In genomic region chr11:40600773-40601571, GRCm38 (mm10) we compare ENCODE assay signal across 10 mouse cellular contexts.
A peak's percentile ranks its signal among the peaks of the same experiment; 100 is the strongest.
DNase-seq lines count a peak whose midpoint lies in the region; ATAC-seq and TF ChIP-seq lines count a peak whose summit lies in the region.
"Had no signal": no experiment of that assay in that cellular context is flagged by ENCODE, and none has a peak within 500 bp of the region (broad histone marks: within the 10 kb centered on the region; RNA-seq: fewer than 3 reads in every experiment).

No protein-coding gene starts in this region.

- TF ChIP-seq CTCF in thymus, adult 2 months (IDR thresholded peaks at IDR 0.05; ENCODE audit: borderline replicate concordance, control insufficient read depth, extremely low read depth, insufficient read depth, low read length, poor library complexity) = no peak

- peak overlapping the region; percentile 1; the same call in 1 of the 2 replicates for H3K27ac ChIP-seq in midbrain, embryonic 14.5 days (replicated peaks; ENCODE audit: low read depth, low read length)
- no peak overlapping the region for H3K27ac ChIP-seq in thymus, adult 2 months (ENCODE audit: control insufficient read depth, insufficient read depth, low read length)
- H3K27ac ChIP-seq: limb, embryonic 12.5 days had no signal

- intact Hi-C loops in heart, postnatal 36 days (cut with DNase I) = loop anchor here (2.0 to 5.0 kb wide), 2 partner anchors 161 to 1012 kb away; no protein-coding TSS in a partner anchor

- H3K9me3 ChIP-seq in midbrain, embryonic 14.5 days (ENCODE audit: control insufficient read depth, low read length) = no peaks in the 10 kb centered on the region
- H3K9me3 ChIP-seq: limb, embryonic 12.5 days had no signal

- H3K27me3 ChIP-seq in midbrain, embryonic 14.5 days (ENCODE audit: control insufficient read depth, insufficient read depth, low read length) = no peaks in the 10 kb centered on the region
- H3K27me3 ChIP-seq in thymus, adult 2 months (ENCODE audit: control insufficient read depth, insufficient read depth, low read length) = no peaks in the 10 kb centered on the region
- H3K27me3 ChIP-seq: limb, embryonic 12.5 days had no signal

- ATAC-seq in midbrain, embryonic 14.5 days (ENCODE audit: low FRiP score, low TSS enrichment) = 0 out of 2 replicates have a peak, but pooled peaks have one; percentile 17

- no peaks in the 10 kb centered on the region for H3K36me3 ChIP-seq in midbrain, embryonic 14.5 days (ENCODE audit: control insufficient read depth, insufficient read depth, low read length)
- H3K36me3 ChIP-seq in thymus, adult 2 months (ENCODE audit: control insufficient read depth, insufficient read depth, low read length) = no peaks in the 10 kb centered on the region
- H3K36me3 ChIP-seq: G1E; limb, embryonic 12.5 days had no signal

- DNase-seq in cerebellum, adult 11-12 months = peak; percentile 1
- DNase-seq in cerebellum, adult 11 months = no peak
- DNase-seq in cerebellum, adult 9-11 months = peak; percentile 7
- DNase-seq in forelimb bud, embryonic 11.5 days (ENCODE audit: low read depth, low spot score) = peak; percentile 49
- peak; percentile 33 for DNase-seq in midbrain, embryonic 14.5 days
- no peak for DNase-seq in thymus, adult 2 months
- DNase-seq in kidney, postnatal 4 days = no peak
- DNase-seq in heart, postnatal 36 days = no peak

- TF ChIP-seq POLR2A in thymus, adult 2 months (IDR thresholded peaks at IDR 0.05; ENCODE audit: control insufficient read depth, extremely low read depth, insufficient read depth, low read length, poor library complexity) = no peak

- 21% methylated on average over 11 of the region's 11 CpGs for WGBS in midbrain, embryonic 14.5 days
- 30% methylated on average over 11 of the region's 11 CpGs for WGBS in thymus, adult 2 months

- no peak overlapping the region for H3K4me3 ChIP-seq in midbrain, embryonic 14.5 days (replicated peaks; ENCODE audit: low read depth, low read length)
- H3K4me3 ChIP-seq in thymus, adult 2 months (ENCODE audit: control insufficient read depth, insufficient read depth, low read length) = no peak overlapping the region
- H3K4me3 ChIP-seq: limb, embryonic 12.5 days had no signal

- H3K4me2 ChIP-seq in midbrain, embryonic 14.5 days (ENCODE audit: low read length) = peak overlapping the region; percentile 27
- H3K4me2 ChIP-seq: limb, embryonic 12.5 days had no signal

- peaks cover 17% of the 10 kb centered on the region for H3K4me1 ChIP-seq in midbrain, embryonic 14.5 days (ENCODE audit: control insufficient read depth, insufficient read depth, low read length)
- no peaks in the 10 kb centered on the region for H3K4me1 ChIP-seq in thymus, adult 2 months (replicated peaks; ENCODE audit: control insufficient read depth, insufficient read depth, low read length)

- no peak overlapping the region for H3K9ac ChIP-seq in midbrain, embryonic 14.5 days (replicated peaks; ENCODE audit: low read length)
- H3K9ac ChIP-seq: limb, embryonic 12.5 days had no signal

Comparison
In these comparisons a context has a peak if more than half of its experiments do, and no peak if none do; other contexts are left out.
1. DNase-seq: peak in cerebellum, adult 11-12 months (single experiment), cerebellum, adult 9-11 months (single experiment), forelimb bud, embryonic 11.5 days (single experiment) and midbrain, embryonic 14.5 days (single experiment); none in cerebellum, adult 11 months (single experiment), thymus, adult 2 months (single experiment), kidney, postnatal 4 days (0 of 2) and heart, postnatal 36 days (0 of 2).